ENCODE assay signal across 31 mouse cellular contexts in the genomic region with DNA sequence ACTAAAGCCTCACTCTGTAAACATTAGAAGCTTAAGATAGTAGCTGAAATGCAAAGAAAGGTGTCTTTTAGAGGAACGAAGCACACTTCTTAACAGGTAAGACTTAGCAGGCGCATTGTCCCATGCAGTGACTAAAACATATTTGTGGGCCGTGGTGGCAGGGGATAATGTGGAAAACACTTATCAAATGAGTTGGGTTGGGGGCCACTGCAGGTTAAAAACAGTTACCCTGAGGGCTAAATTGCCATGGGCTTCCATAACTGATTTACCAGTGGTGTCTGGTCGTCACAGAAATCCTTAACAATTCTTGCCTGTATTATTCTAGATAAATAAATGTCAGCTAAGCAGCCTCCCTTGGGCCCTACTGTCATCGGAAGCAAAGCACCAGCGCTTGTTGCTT.
"Had no signal": no experiment of that assay in that cellular context is flagged by ENCODE, and none has a peak within 500 bp of the region (broad histone marks: within the 10 kb centered on the region; RNA-seq: fewer than 3 reads in every experiment).

No protein-coding gene starts in this region.

- H3K4me2 ChIP-seq: limb, embryonic 12.5 days; limb, embryonic 13.5 days; limb, embryonic 15.5 days; liver, embryonic 11.5 days; liver, embryonic 12.5 days; liver, embryonic 13.5 days; liver, embryonic 15.5 days; lung, embryonic 14.5 days; lung, embryonic 15.5 days; midbrain, embryonic 12.5 days; midbrain, embryonic 13.5 days; neural tube, embryonic 12.5 days had no signal

- DNase-seq: left cerebral cortex, postnatal 4 days; liver; liver, embryonic 13.5 days; liver, postnatal 0 days; lung, adult 18-20 months; lung, adult 2 months; lung, embryonic 14.5 days; lung, postnatal 10 days; lung, postnatal 14 days; lung, postnatal 36 days; lung, postnatal 4 days; midbrain, embryonic 14.5 days had no signal

- H3K27me3 ChIP-seq: limb, embryonic 12.5 days; limb, embryonic 13.5 days; limb, embryonic 15.5 days; liver, embryonic 12.5 days; liver, embryonic 13.5 days; liver, embryonic 15.5 days; lung, embryonic 15.5 days; megakaryocyte, embryonic 14.5 days; neural tube, embryonic 12.5 days had no signal

- H3K36me3 ChIP-seq: limb, embryonic 10.5 days; limb, embryonic 12.5 days; limb, embryonic 13.5 days; limb, embryonic 15.5 days; liver, embryonic 12.5 days; liver, embryonic 13.5 days; liver, embryonic 15.5 days; lung, embryonic 15.5 days; midbrain, embryonic 10.5 days; midbrain, embryonic 12.5 days; midbrain, embryonic 13.5 days; neural tube, embryonic 12.5 days had no signal

- H3K4me1 ChIP-seq: limb, embryonic 12.5 days; limb, embryonic 13.5 days; limb, embryonic 15.5 days; liver, embryonic 12.5 days; liver, embryonic 13.5 days; liver, embryonic 15.5 days; lung, embryonic 15.5 days; megakaryocyte, embryonic 14.5 days; neural tube, embryonic 12.5 days had no signal

- ATAC-seq: liver, embryonic 12.5 days; liver, postnatal 0 days; lung, postnatal 0 days; midbrain, embryonic 13.5 days; midbrain, embryonic 16.5 days had no signal

- H3K4me3 ChIP-seq: left cerebral cortex, adult 2 months; limb, embryonic 10.5 days; limb, embryonic 12.5 days; limb, embryonic 13.5 days; limb, embryonic 15.5 days; liver, embryonic 12.5 days; liver, embryonic 13.5 days; liver, embryonic 15.5 days; lung, embryonic 15.5 days; megakaryocyte, embryonic 14.5 days; midbrain, embryonic 10.5 days; midbrain, embryonic 12.5 days; midbrain, embryonic 13.5 days; myocyte; neural tube, embryonic 12.5 days had no signal

- H3K9me3 ChIP-seq: limb, embryonic 10.5 days; limb, embryonic 12.5 days; limb, embryonic 13.5 days; limb, embryonic 15.5 days; liver, embryonic 12.5 days; liver, embryonic 13.5 days; liver, embryonic 15.5 days; lung, embryonic 15.5 days; megakaryocyte, embryonic 14.5 days; midbrain, embryonic 10.5 days; midbrain, embryonic 12.5 days; midbrain, embryonic 13.5 days; neural tube, embryonic 12.5 days had no signal

- H3K27ac ChIP-seq: left cerebral cortex, adult 2 months; limb, embryonic 10.5 days; limb, embryonic 12.5 days; limb, embryonic 13.5 days; limb, embryonic 15.5 days; liver, embryonic 12.5 days; liver, embryonic 13.5 days; liver, embryonic 14.5 days; liver, embryonic 15.5 days; lung, embryonic 15.5 days; macrophage; midbrain, embryonic 10.5 days; midbrain, embryonic 12.5 days; midbrain, embryonic 13.5 days; neural tube, embryonic 12.5 days had no signal

- H3K9ac ChIP-seq: limb, embryonic 12.5 days; limb, embryonic 13.5 days; limb, embryonic 15.5 days; liver, embryonic 12.5 days; liver, embryonic 13.5 days; liver, embryonic 14.5 days; liver, embryonic 15.5 days; liver, postnatal 0 days; lung, embryonic 14.5 days; lung, embryonic 15.5 days; midbrain, embryonic 12.5 days; midbrain, embryonic 13.5 days; neural tube, embryonic 12.5 days had no signal
